Mouse (Mus musculus) ES-E14 (cell line): ENCODE measurements around the gene Armc10.

Experiments
- MAFK ChIP-seq: IDR thresholded peaks from 2 replicates; pipeline ENCODE4 v1.6.1; 2014; ENCODE audit warnings: mild to moderate bottlenecking, low read depth, low read length, inconsistent platforms; ENCODE audit not compliant: insufficient read depth
- ZC3H11A ChIP-seq: IDR thresholded peaks from 2 replicates; pipeline ENCODE4 v1.6.1; 2012; ENCODE audit warnings: low read depth, mild to moderate bottlenecking, inconsistent platforms, low read length, borderline replicate concordance
- ZNF384 ChIP-seq: IDR thresholded peaks from 2 replicates; pipeline ENCODE4 v1.6.1; 2012; ENCODE audit warnings: low read depth, low read length, inconsistent platforms

DNA sequence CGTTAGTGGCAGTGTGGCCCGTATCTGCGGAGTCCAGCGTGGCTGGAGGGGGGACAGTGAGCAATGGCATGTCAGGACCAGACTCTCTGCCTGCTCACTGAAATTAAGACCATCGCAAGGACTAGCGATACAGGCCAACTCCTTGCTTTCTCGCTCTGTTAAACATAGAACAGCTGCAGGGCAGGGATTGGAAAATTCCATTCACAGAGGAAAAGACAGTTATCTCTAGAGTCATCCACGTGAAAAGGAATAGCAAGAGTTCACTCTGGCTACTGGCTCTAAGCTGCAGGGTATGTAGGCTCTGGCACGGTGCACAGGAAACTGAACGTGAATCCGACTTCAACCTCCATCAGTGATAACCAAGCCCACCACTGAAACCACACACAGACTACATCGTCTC, 29.4 kb downstream of the Armc10 start:
- TF ChIP-seq ZNF384: no peak
- TF ChIP-seq MAFK: no peak
- TF ChIP-seq ZC3H11A: no peak
